ENCODE assay signal across 17 mouse cellular contexts in genomic region chr5:21529110-21529720, GRCm38 (mm10). TPM values are rescaled to one million over a fixed set of nuclear protein-coding genes. Genes with fewer than 3 reads are reported as not detected.
DNase-seq lines count a peak whose midpoint lies in the region; ATAC-seq lines count a peak whose summit lies in the region.
"Had no signal": no experiment of that assay in that cellular context is flagged by ENCODE, and none has a peak within 500 bp of the region (broad histone marks: within the 10 kb centered on the region; RNA-seq: fewer than 3 reads in every experiment).

No protein-coding gene starts in this region.

- no peaks in the 10 kb centered on the region for H3K27me3 ChIP-seq in kidney, embryonic 16.5 days (ENCODE audit: insufficient read depth, low read length)
- H3K27me3 ChIP-seq: forebrain, embryonic 15.5 days; limb, embryonic 15.5 days; midbrain, embryonic 12.5 days had no signal

- peak; percentile 49; the same call in 1 of the 2 replicates for ATAC-seq in kidney, embryonic 16.5 days (ENCODE audit: low FRiP score, low TSS enrichment)
- peak; percentile 63 for ATAC-seq in megakaryocyte progenitor cell, adult 5-6 weeks (replicated peaks; ENCODE audit: poor library complexity)
- ATAC-seq: forebrain, embryonic 15.5 days; liver, postnatal 0 days had no signal

- intact Hi-C loops in heart, postnatal 10 days (cut with DNase I) = no loop called here

- no peaks in the 10 kb centered on the region; the same call in 1 of the 2 replicates for H3K9me3 ChIP-seq in kidney, embryonic 16.5 days (ENCODE audit: low read length)
- H3K9me3 ChIP-seq: forebrain, embryonic 15.5 days; limb, embryonic 15.5 days; midbrain, embryonic 12.5 days had no signal

- WGBS in kidney, embryonic 16.5 days = 71% methylated on average over 8 of the region's 8 CpGs

- no peak overlapping the region for H3K4me2 ChIP-seq in kidney, embryonic 16.5 days (replicated peaks; ENCODE audit: low read depth, low read length)
- H3K4me2 ChIP-seq: forebrain, embryonic 15.5 days; hindbrain, embryonic 14.5 days; limb, embryonic 15.5 days; midbrain, embryonic 12.5 days had no signal

- peak; percentile 11 to 16 for DNase-seq in heart, adult 18-20 months
- no peak for DNase-seq in heart, postnatal 10 days
- no peak for DNase-seq in kidney, adult 9 months
- DNase-seq in 416B (ENCODE audit: low read depth) = peak; percentile 80
- no peak for DNase-seq in ovary, adult 18-20 months (ENCODE audit: low spot score)
- DNase-seq in embryo, embryonic 10.5 days (ENCODE audit: low spot score) = no peak
- DNase-seq: adrenal gland, postnatal 14 days; cerebellum, adult 9-10 months; kidney, adult 8-10 months; liver, postnatal 0 days had no signal

- no peak overlapping the region for H3K4me3 ChIP-seq in kidney, embryonic 16.5 days (ENCODE audit: low read length)
- H3K4me3 ChIP-seq: erythroblast, embryonic 14.5 days; forebrain, embryonic 15.5 days; limb, embryonic 15.5 days; midbrain, embryonic 12.5 days had no signal

- no peaks in the 10 kb centered on the region for H3K36me3 ChIP-seq in kidney, embryonic 16.5 days (ENCODE audit: insufficient read depth, low read length)
- H3K36me3 ChIP-seq: forebrain, embryonic 15.5 days; limb, embryonic 15.5 days; midbrain, embryonic 12.5 days had no signal

- H3K9ac ChIP-seq in kidney, embryonic 16.5 days (replicated peaks; ENCODE audit: low read length) = no peak overlapping the region
- H3K9ac ChIP-seq: forebrain, embryonic 15.5 days; hindbrain, embryonic 14.5 days; limb, embryonic 15.5 days; liver, postnatal 0 days; midbrain, embryonic 12.5 days had no signal

- peak overlapping the region; percentile 76 for H3K27ac ChIP-seq in kidney, embryonic 16.5 days (ENCODE audit: low read length)
- H3K27ac ChIP-seq: forebrain, embryonic 15.5 days; hindbrain, embryonic 14.5 days; limb, embryonic 15.5 days; midbrain, embryonic 12.5 days had no signal

- H3K4me1 ChIP-seq in kidney, embryonic 16.5 days (ENCODE audit: insufficient read depth, low read length) = no peaks in the 10 kb centered on the region
- H3K4me1 ChIP-seq: forebrain, embryonic 15.5 days; limb, embryonic 15.5 days had no signal

RNA-seq across cellular contexts. Expression of gene Lrrc17, which starts 14.1 kb away (rescaled TPM):
- 1 to 10 TPM; 2.0 to 2.8 TPM for total RNA-seq in heart, adult 18-20 months (2021)
- total RNA-seq in heart, postnatal 10 days (2021) = 10 to 100 TPM; 13.4 to 14.7 TPM
- 43.8 and 48.5 TPM in 2 replicates for polyA plus RNA-seq in kidney, embryonic 16.5 days (2015; fragmentation: Nextera tagmentation; extraction: Ambion mirVana)
- not detected in 2 replicates for total RNA-seq in megakaryocyte progenitor cell, adult 5-6 weeks (2015)
- not detected in 2 replicates for total RNA-seq in megakaryocyte progenitor cell, adult 5-6 weeks (2017)
- polyA plus RNA-seq: erythroblast, embryonic 14.5 days had no signal

Comparison
In these comparisons a context has a peak if more than half of its experiments do, and no peak if none do; other contexts are left out.
1. DNase-seq: peak in heart, adult 18-20 months (2 of 2) and 416B (single experiment); none in heart, postnatal 10 days (0 of 2), kidney, adult 9 months (single experiment), ovary, adult 18-20 months (single experiment) and embryo, embryonic 10.5 days (single experiment).